Mouse (Mus musculus) myocyte (in vitro differentiated cells): ENCODE results near the gene Cdh1.

Experiments used
- CEBPB ChIP-seq: IDR thresholded peaks from 2 replicates; pipeline ENCODE4 v1.6.1; 2011; ENCODE audit warnings: mild to moderate bottlenecking, moderate library complexity; ENCODE audit not compliant: poor library complexity, insufficient read depth, severe bottlenecking
- E2F4 ChIP-seq: IDR thresholded peaks from one replicate; pipeline ENCODE4 v1.6.1; 2011; ENCODE audit warnings: mild to moderate bottlenecking, control low read depth, moderate library complexity; ENCODE audit not compliant: insufficient read depth
- MAX ChIP-seq: IDR thresholded peaks from one replicate; pipeline ENCODE4 v1.6.1; 2011; ENCODE audit warnings: low read depth, mild to moderate bottlenecking, control low read depth
- MYOD1 ChIP-seq, 3 experiments: IDR thresholded peaks; one replicate each; pipeline ENCODE4 v1.6.1; 2011; ENCODE audit warnings: control low read depth in 2 of 3, low read depth in 2 of 3, mild to moderate bottlenecking in 2 of 3, moderate library complexity in 1 of 3; ENCODE audit not compliant: insufficient read length in 2 of 3, control insufficient read depth in 1 of 3
- MYOG ChIP-seq, 3 experiments: IDR thresholded peaks; one replicate each; pipeline ENCODE4 v1.6.1; 2011; ENCODE audit warnings: control low read depth in 2 of 3, low read depth in 2 of 3, mild to moderate bottlenecking in 2 of 3; ENCODE audit not compliant: insufficient read length in 2 of 3, control insufficient read depth in 1 of 3, insufficient read depth in 1 of 3
- POLR2A ChIP-seq: IDR thresholded peaks from one replicate; pipeline ENCODE4 v1.6.1; 2011; ENCODE audit warnings: low read depth, mild to moderate bottlenecking, control low read depth, moderate library complexity; ENCODE audit not compliant: insufficient read length
- POLR2AphosphoS2 ChIP-seq: IDR thresholded peaks from one replicate; pipeline ENCODE4 v1.6.1; 2011; ENCODE audit warnings: low read depth, control low read depth; ENCODE audit not compliant: insufficient read length
- SRF ChIP-seq: IDR thresholded peaks from one replicate; pipeline ENCODE4 v1.6.1; 2011; ENCODE audit warnings: low read depth; ENCODE audit not compliant: control insufficient read depth, insufficient read length
- TCF12 ChIP-seq: IDR thresholded peaks from one replicate; pipeline ENCODE4 v1.6.1; 2011; ENCODE audit warnings: mild to moderate bottlenecking, control low read depth; ENCODE audit not compliant: poor library complexity, insufficient read depth, severe bottlenecking
- TCF3 ChIP-seq: IDR thresholded peaks from one replicate; pipeline ENCODE4 v1.6.1; 2011; ENCODE audit warnings: low read depth, control low read depth; ENCODE audit not compliant: insufficient read length
- USF1 ChIP-seq: IDR thresholded peaks from one replicate; pipeline ENCODE4 v1.6.1; 2011; ENCODE audit warnings: low read depth, mild to moderate bottlenecking, control low read depth, moderate library complexity

DNA sequence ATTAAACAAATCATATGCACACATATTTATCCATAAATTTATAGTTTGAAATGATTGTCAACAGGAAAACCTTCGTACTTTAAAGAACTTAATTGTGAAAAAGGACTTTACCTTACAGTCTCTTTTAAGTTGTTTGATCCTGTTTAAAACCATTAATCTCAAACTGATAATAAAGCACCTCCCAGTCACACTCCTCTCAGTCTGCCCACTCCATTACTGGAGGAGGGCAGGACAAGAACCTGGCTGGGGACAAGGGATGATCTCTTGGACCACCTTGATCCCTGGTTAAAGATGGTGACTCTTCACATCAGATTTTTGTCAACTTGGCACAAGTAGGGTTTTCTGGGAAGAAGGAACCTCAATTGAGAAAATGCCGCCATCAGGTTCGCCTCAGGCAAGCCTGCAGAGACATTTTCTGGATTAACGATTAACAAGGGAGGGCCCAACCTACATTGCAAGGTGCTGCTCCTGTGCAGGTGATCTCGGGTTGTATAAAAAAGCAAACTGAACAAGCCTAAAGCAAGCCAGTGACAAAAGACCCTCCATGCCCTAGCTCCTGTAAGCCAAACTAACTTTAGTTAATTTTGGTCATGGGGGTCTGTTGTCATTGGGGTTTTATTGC is 31.5 kb upstream of the Cdh1 start:
- no peak for TF ChIP-seq TCF12
- no peak for TF ChIP-seq POLR2A
- no peak for TF ChIP-seq USF1
- no peak for TF ChIP-seq MYOD1 (IDR thresholded peaks at IDR 0.05; ENCODE audit: control insufficient read depth in 1 of 3, insufficient read length in 2 of 3, low read depth in 2 of 3)
- TF ChIP-seq TCF3: no peak
- TF ChIP-seq CEBPB: no peak
- no peak for TF ChIP-seq MAX
- no peak for TF ChIP-seq POLR2AphosphoS2
- no peak for TF ChIP-seq MYOG (IDR thresholded peaks at IDR 0.05; ENCODE audit: control insufficient read depth in 1 of 3, insufficient read depth in 1 of 3, insufficient read length in 2 of 3, low read depth in 2 of 3)
- TF ChIP-seq SRF: no peak
- no peak for TF ChIP-seq E2F4
